Mouse (Mus musculus): ENCODE results near the gene Gm29776.
A peak's percentile ranks its signal among the peaks of the same experiment; 100 is the strongest.

Gm29776 gene

GRCm38 (mm10) chr14:54652787-54653186, 45.8 kb downstream of the Gm29776 start:
- DNase-seq (ENCODE audit: extremely low read depth, low read depth) = no peak

GRCm38 (mm10) chr14:54651556-54651955, 47.1 kb downstream of the Gm29776 start:
- DNase-seq (ENCODE audit: extremely low read depth, low read depth) = no peak

GRCm38 (mm10) chr14:54650621-54651454, 47.8 kb downstream of the Gm29776 start:
- DNase-seq (ENCODE audit: extremely low read depth, low read depth) = peak; percentile 82

GRCm38 (mm10) chr14:54647900-54648299, 50.7 kb downstream of the Gm29776 start:
- no peak for DNase-seq (ENCODE audit: extremely low read depth, low read depth)

- DNase-seq (ENCODE audit: extremely low read depth, low read depth) = no peak
These were observed 51.6 kb downstream of the Gm29776 start for GRCm38 (mm10) chr14:54646898-54647636.

- no peak for DNase-seq (ENCODE audit: extremely low read depth, low read depth)
These were observed 52.2 kb downstream of the Gm29776 start for GRCm38 (mm10) chr14:54646455-54646854.

- no peak for DNase-seq (ENCODE audit: extremely low read depth, low read depth)
These were observed 54.3 kb downstream of the Gm29776 start for GRCm38 (mm10) chr14:54644294-54644693.

GRCm38 (mm10) chr14:54643011-54643410, 55.6 kb downstream of the Gm29776 start:
- no peak for DNase-seq (ENCODE audit: extremely low read depth, low read depth)

Data from MEL-GATA-1-ER (cell line).